Mouse (Mus musculus): Measurements from ENCODE around the gene Ulk1.

Ulk1 gene

DNA sequence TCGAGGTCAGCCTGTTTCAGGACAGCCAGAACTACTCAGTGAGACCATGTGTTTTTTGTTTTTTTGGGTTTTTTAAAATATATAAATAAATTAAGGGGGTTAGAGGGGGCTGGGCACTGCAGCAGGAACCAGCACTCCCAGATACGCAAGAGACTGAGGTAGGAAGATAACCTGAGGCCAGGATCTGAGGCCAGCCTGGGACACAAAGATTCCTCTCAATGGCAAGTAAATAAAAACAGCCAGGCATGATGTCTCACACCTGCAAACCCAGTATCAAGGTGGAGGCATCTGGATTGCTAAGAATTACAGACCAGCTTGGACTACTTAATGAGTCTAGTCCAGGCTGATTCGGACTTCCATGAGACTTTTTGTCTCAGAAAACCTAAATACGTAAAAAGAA is 40.6 kb downstream of the Ulk1 start:
- no peak for DNase-seq (ENCODE audit: low spot score in 2 of 2)

DNA sequence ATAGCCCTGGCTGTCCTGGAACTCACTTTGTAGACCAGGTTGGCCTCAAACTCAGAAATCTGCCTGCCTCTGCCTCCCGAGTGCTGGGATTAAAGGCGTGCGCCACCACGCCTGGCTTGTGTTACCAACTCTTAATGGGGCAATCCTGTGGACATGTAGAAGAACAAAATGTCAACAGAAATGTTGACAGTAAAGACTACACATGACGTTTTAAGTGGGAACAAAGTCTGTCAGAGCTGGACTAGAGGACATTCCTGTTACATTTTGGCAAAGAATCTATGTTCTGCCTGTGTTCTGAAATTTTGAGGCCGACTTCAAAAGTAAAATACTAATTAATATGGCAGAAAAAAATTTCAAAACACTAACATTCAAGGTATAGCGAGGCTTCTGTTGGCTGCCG is 46.0 kb downstream of the Ulk1 start:
- DNase-seq (ENCODE audit: low spot score in 2 of 2), result no peak

DNA sequence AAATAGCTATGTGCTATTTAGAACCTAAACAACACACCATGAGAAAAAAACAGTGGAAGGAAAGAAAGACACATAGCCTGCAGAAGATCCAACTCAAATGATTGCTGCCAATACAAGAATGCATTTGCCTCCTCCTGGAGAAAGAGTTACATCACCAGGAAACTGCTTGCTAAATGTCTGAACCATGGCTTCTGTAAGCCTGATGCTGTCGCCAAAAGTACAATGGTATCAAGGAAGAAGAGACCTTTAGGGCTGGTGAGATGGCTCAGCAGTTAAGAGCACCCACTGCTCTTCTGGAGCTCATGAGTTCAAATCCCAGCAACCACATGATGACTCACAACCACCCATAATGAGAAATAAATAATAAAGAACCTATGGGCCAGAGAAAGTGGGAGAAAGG is 64.9 kb downstream of the Ulk1 start:
- DNase-seq (ENCODE audit: low spot score in 2 of 2), result no peak

DNA sequence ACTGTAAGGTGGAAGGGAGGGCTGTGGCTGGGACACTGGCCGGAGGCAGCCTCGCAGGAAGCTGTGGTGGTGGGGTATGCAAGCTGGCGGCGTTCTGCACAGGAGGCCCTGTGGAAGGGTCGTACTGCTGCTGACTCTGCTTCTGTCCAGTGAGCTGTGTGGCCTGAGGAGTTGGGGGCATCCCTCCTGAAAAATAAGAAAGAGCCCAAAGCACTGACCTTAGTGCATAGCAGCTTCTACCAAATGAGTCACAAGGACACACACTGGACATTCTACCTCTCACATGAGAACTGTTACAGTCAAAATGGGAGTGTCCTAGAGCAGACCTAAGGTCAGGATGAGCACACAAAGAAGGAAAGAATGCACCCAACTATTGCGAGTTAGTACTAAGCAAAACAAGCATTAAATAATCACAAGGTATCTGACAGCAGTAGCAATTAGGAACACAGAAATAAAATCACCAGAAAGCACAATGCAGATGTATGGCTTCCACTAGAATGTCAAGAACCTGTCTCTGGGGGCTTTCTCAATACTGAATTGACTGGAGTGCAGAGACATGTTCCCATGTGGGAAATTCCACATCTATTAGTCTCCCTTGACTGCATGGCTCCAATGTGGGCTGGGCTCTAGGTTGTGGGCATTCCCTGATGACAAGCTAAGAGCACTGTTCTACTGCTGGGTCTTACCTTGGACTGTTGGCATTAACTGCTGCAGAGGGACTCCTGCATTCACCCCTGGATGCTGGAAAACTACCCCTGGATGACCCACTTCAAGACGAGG is 70.2 kb downstream of the Ulk1 start:
- DNase-seq (ENCODE audit: low spot score in 2 of 2), result no peak

DNA sequence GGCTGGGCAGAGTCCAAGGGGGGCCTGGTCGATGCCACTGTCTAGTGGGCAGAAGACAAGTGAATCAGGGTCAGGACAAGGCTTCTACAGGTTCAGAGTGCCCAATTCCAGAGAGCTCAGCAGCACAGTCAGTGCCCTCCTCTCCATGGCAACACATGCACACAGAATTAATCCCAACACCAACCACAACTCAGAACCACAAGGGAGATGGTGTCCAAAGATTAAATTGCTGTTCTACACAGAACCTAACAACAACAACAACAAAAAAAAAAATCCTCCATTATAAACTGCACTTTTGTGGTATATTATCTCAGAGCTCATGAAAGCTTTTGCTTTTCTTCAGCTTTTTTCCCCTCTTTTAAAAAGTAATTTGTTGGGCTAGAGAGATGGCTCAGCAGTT is 74.3 kb downstream of the Ulk1 start:
- no peak for DNase-seq (ENCODE audit: low spot score in 2 of 2)
